Mouse (Mus musculus): ENCODE measurements at regions not wholly inside any gene's neighbourhood (a gene's known extent, or its start where the extent isn't known, plus 50 kb on each side); places are given as distances from the start of the nearest gene placed in this dataset.

DNA sequence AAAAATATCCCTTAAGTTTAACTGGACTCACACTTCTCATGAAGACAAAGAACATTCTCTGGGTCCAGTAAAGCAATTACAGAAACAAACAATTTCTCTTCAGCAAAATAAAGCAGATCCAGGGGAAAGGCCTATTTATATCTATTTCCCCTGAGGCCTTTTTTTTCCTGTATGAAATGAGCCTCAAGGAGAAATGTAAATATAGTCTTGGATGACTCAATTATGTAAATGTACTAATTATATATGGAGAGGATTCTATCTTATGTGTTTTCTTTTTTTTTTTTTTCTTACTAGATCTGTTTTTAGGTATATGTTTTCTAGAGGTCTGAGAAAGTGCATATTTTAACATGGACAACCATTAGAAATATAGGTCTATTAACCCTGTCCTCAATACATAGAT lies 587.0 kb upstream of the Gpc5 start:
- TF ChIP-seq TAL1 (IDR thresholded peaks at IDR 0.05; ENCODE audit: low read length) (no peak), GATA1 (IDR thresholded peaks at IDR 0.05; ENCODE audit: low read length) (no peak)

All from erythroblast, embryonic 14.5 days (primary cell).